Mouse (Mus musculus): ENCODE results near the gene Tbx2. TPM values are rescaled to one million over a fixed set of nuclear protein-coding genes. Genes with fewer than 3 reads are reported as not detected.
A peak's percentile ranks its signal among the peaks of the same experiment; 100 is the strongest.

The Tbx2 gene
- polyA plus RNA-seq, 1 experiment from 2014 or later = 0.37 TPM

GRCm38 (mm10) chr11:85830901-85831341, 1.4 kb upstream of the Tbx2 start:
- no peak overlapping the region for H3K4me2 ChIP-seq (ENCODE audit: low read depth, low read length)
- H3K4me3 ChIP-seq (ENCODE audit: low read depth, low read length) = no peak overlapping the region
- H3K9ac ChIP-seq (replicated peaks; ENCODE audit: low read depth, low read length) = no peak overlapping the region
- no peaks in the 10 kb centered on the region for H3K36me3 ChIP-seq (ENCODE audit: control insufficient read depth, insufficient read depth, low read length)
- peaks cover 61% of the 10 kb centered on the region for H3K27me3 ChIP-seq (ENCODE audit: control insufficient read depth, insufficient read depth, low read length)
- H3K4me1 ChIP-seq (ENCODE audit: control insufficient read depth, insufficient read depth, low read length) = 0 out of 2 replicates have a peak, but pooled peaks cover 6% of the 10 kb centered on the region
- no peaks in the 10 kb centered on the region for H3K9me3 ChIP-seq (ENCODE audit: control insufficient read depth, low read length)
- no peak overlapping the region for H3K27ac ChIP-seq (ENCODE audit: low read depth, low read length)
- ATAC-seq (ENCODE audit: low read depth) = no peak
- WGBS = 2% methylated on average over 17 of the region's 17 CpGs

GRCm38 (mm10) chr11:85831656-85832230, 608 bp upstream of the Tbx2 start:
- no peak for ATAC-seq (ENCODE audit: low read depth)
- Histone ChIP-seq H3K27me3 (ENCODE audit: control insufficient read depth, insufficient read depth, low read length) (peaks cover 63% of the 10 kb centered on the region), H3K9me3 (ENCODE audit: control insufficient read depth, low read length) (no peaks in the 10 kb centered on the region), H3K36me3 (ENCODE audit: control insufficient read depth, insufficient read depth, low read length) (no peaks in the 10 kb centered on the region), H3K4me1 (ENCODE audit: control insufficient read depth, insufficient read depth, low read length) (0 out of 2 replicates have a peak, but pooled peaks cover 6% of the 10 kb centered on the region), H3K9ac (replicated peaks; ENCODE audit: low read depth, low read length) (no peak overlapping the region), H3K4me3 (ENCODE audit: low read depth, low read length) (peak overlapping the region; percentile 29), H3K4me2 (ENCODE audit: low read depth, low read length) (peak overlapping the region; percentile 46; the same call in 1 of the 2 replicates), H3K27ac (ENCODE audit: low read depth, low read length) (no peak overlapping the region)
- WGBS = 1% methylated on average over 33 of the region's 33 CpGs

- Histone ChIP-seq H3K4me2 (ENCODE audit: low read depth, low read length) (peak overlapping the region; percentile 46), H3K4me3 (ENCODE audit: low read depth, low read length) (peak overlapping the region; percentile 29), H3K4me1 (ENCODE audit: control insufficient read depth, insufficient read depth, low read length) (0 out of 2 replicates have a peak, but pooled peaks cover 6% of the 10 kb centered on the region), H3K9ac (replicated peaks; ENCODE audit: low read depth, low read length) (peak overlapping the region; percentile 41; the same call in 1 of the 2 replicates), H3K27me3 (ENCODE audit: control insufficient read depth, insufficient read depth, low read length) (peaks cover 49% of the 10 kb centered on the region), H3K27ac (ENCODE audit: low read depth, low read length) (no peak overlapping the region), H3K9me3 (ENCODE audit: control insufficient read depth, low read length) (no peaks in the 10 kb centered on the region), H3K36me3 (ENCODE audit: control insufficient read depth, insufficient read depth, low read length) (no peaks in the 10 kb centered on the region)
- ATAC-seq (ENCODE audit: low read depth) = no peak
- whole genome bisulfite sequencing = 1% methylated on average over 38 of the region's 54 CpGs
Measured at GRCm38 (mm10) chr11:85833081-85833521, 750 bp downstream of the Tbx2 start.

- Histone ChIP-seq H3K4me2 (ENCODE audit: low read depth, low read length) (no peak overlapping the region), H3K27me3 (ENCODE audit: control insufficient read depth, insufficient read depth, low read length) (peaks cover 51% of the 10 kb centered on the region), H3K4me1 (ENCODE audit: control insufficient read depth, insufficient read depth, low read length) (0 out of 2 replicates have a peak, but pooled peaks cover 6% of the 10 kb centered on the region), H3K4me3 (ENCODE audit: low read depth, low read length) (peak overlapping the region; percentile 29; the same call in 1 of the 2 replicates), H3K9ac (replicated peaks; ENCODE audit: low read depth, low read length) (no peak overlapping the region), H3K36me3 (ENCODE audit: control insufficient read depth, insufficient read depth, low read length) (no peaks in the 10 kb centered on the region), H3K27ac (ENCODE audit: low read depth, low read length) (no peak overlapping the region), H3K9me3 (ENCODE audit: control insufficient read depth, low read length) (no peaks in the 10 kb centered on the region)
- WGBS = 3% methylated on average over 11 of the region's 11 CpGs
- no peak for ATAC-seq (ENCODE audit: low read depth)
Measured at GRCm38 (mm10) chr11:85833761-85834385, 1.5 kb downstream of the Tbx2 start.

- Histone ChIP-seq H3K4me1 (ENCODE audit: control insufficient read depth, insufficient read depth, low read length) (0 out of 2 replicates have a peak, but pooled peaks cover 6% of the 10 kb centered on the region), H3K36me3 (ENCODE audit: control insufficient read depth, insufficient read depth, low read length) (no peaks in the 10 kb centered on the region), H3K9me3 (ENCODE audit: control insufficient read depth, low read length) (no peaks in the 10 kb centered on the region), H3K4me3 (ENCODE audit: low read depth, low read length) (peak overlapping the region; percentile 29), H3K27ac (ENCODE audit: low read depth, low read length) (no peak overlapping the region), H3K27me3 (ENCODE audit: control insufficient read depth, insufficient read depth, low read length) (peaks cover 52% of the 10 kb centered on the region), H3K9ac (replicated peaks; ENCODE audit: low read depth, low read length) (no peak overlapping the region), H3K4me2 (ENCODE audit: low read depth, low read length) (peak overlapping the region; percentile 20; the same call in 1 of the 2 replicates)
- 3% methylated on average over 17 of the region's 17 CpGs for WGBS
- ATAC-seq (ENCODE audit: low read depth) = no peak
Measured at GRCm38 (mm10) chr11:85834386-85834931, 2.1 kb downstream of the Tbx2 start.

- Histone ChIP-seq H3K27ac (ENCODE audit: low read depth, low read length) (no peak overlapping the region), H3K9ac (replicated peaks; ENCODE audit: low read depth, low read length) (0 out of 2 replicates have a peak overlapping the region, but pooled peaks have one; percentile 26), H3K27me3 (ENCODE audit: control insufficient read depth, insufficient read depth, low read length) (peaks cover 54% of the 10 kb centered on the region), H3K4me3 (ENCODE audit: low read depth, low read length) (peak overlapping the region; percentile 29), H3K4me2 (ENCODE audit: low read depth, low read length) (peak overlapping the region; percentile 20; the same call in 1 of the 2 replicates), H3K36me3 (ENCODE audit: control insufficient read depth, insufficient read depth, low read length) (no peaks in the 10 kb centered on the region), H3K4me1 (ENCODE audit: control insufficient read depth, insufficient read depth, low read length) (0 out of 2 replicates have a peak, but pooled peaks cover 6% of the 10 kb centered on the region), H3K9me3 (ENCODE audit: control insufficient read depth, low read length) (no peaks in the 10 kb centered on the region)
- no peak for ATAC-seq (ENCODE audit: low read depth)
- 6% methylated on average over 9 of the region's 9 CpGs for WGBS
Measured at GRCm38 (mm10) chr11:85835001-85835752, 2.8 kb downstream of the Tbx2 start.

- no peak overlapping the region for H3K9ac ChIP-seq (replicated peaks; ENCODE audit: low read depth, low read length)
- H3K27ac ChIP-seq (ENCODE audit: low read depth, low read length) = no peak overlapping the region
- ATAC-seq (ENCODE audit: low read depth) = no peak
- H3K9me3 ChIP-seq (ENCODE audit: control insufficient read depth, low read length) = no peaks in the 10 kb centered on the region
- WGBS = 6% methylated on average over 16 of the region's 16 CpGs
- peak overlapping the region; percentile 11 for H3K4me3 ChIP-seq (ENCODE audit: low read depth, low read length)
- no peaks in the 10 kb centered on the region for H3K36me3 ChIP-seq (ENCODE audit: control insufficient read depth, insufficient read depth, low read length)
- H3K4me2 ChIP-seq (ENCODE audit: low read depth, low read length) = peak overlapping the region; percentile 20; the same call in 1 of the 2 replicates
- peaks cover 10% of the 10 kb centered on the region; the same call in 1 of the 2 replicates for H3K4me1 ChIP-seq (ENCODE audit: control insufficient read depth, insufficient read depth, low read length)
- H3K27me3 ChIP-seq (ENCODE audit: control insufficient read depth, insufficient read depth, low read length) = peaks cover 56% of the 10 kb centered on the region
Measured at GRCm38 (mm10) chr11:85835753-85836522, 3.6 kb downstream of the Tbx2 start.

Measured in neural tube, embryonic 14.5 days (tissue).